Mouse (Mus musculus): ENCODE data around the gene Dcun1d4. TPM values are rescaled to one million over a fixed set of nuclear protein-coding genes. Genes with fewer than 3 reads are reported as not detected.

Dcun1d4 gene
- polyA plus RNA-seq (2014; fragmentation: Nextera tagmentation; extraction: Ambion mirVana), result 41.7 and 62.2 TPM in 2 replicates

- no peaks in the 10 kb centered on the region for H3K9me3 ChIP-seq (ENCODE audit: control insufficient read depth, low read length)
- H3K36me3 ChIP-seq (ENCODE audit: control insufficient read depth, insufficient read depth, low read length), result no peaks in the 10 kb centered on the region
- H3K4me3 ChIP-seq (replicated peaks; ENCODE audit: low read depth, low read length), result no peak within 1 kb of the TSS
- no peak within 1 kb of the TSS for H3K9ac ChIP-seq (replicated peaks; ENCODE audit: low read length)
- H3K27ac ChIP-seq (replicated peaks; ENCODE audit: low read depth, low read length), result no peak within 1 kb of the TSS
- H3K27me3 ChIP-seq (ENCODE audit: control insufficient read depth, insufficient read depth, low read length), result no peaks in the 10 kb centered on the region
- H3K4me2 ChIP-seq (ENCODE audit: low read length), result no peak within 1 kb of the TSS
- ATAC-seq (ENCODE audit: low FRiP score, low TSS enrichment) (no peak), DNase-seq (no peak)
- WGBS, result 88% methylated on average over 7 of the region's 7 CpGs
- no peaks in the 10 kb centered on the region for H3K4me1 ChIP-seq (ENCODE audit: control insufficient read depth, insufficient read depth, low read length)
Observed at GRCm38 (mm10) chr5:73480700-73481099, at the start of gene Dcun1d4. Gene Dcun1d4, plus strand, starts transcription at chr5:73481000.

- Histone ChIP-seq H3K4me3 (replicated peaks; ENCODE audit: low read depth, low read length) (no peak overlapping the region), H3K4me1 (ENCODE audit: control insufficient read depth, insufficient read depth, low read length) (no peaks in the 10 kb centered on the region), H3K9ac (replicated peaks; ENCODE audit: low read length) (no peak overlapping the region; the same call in 1 of the 2 replicates), H3K27me3 (ENCODE audit: control insufficient read depth, insufficient read depth, low read length) (no peaks in the 10 kb centered on the region), H3K36me3 (ENCODE audit: control insufficient read depth, insufficient read depth, low read length) (no peaks in the 10 kb centered on the region), H3K9me3 (ENCODE audit: control insufficient read depth, low read length) (no peaks in the 10 kb centered on the region), H3K27ac (replicated peaks; ENCODE audit: low read depth, low read length) (peak overlapping the region; percentile 58; the same call in 1 of the 2 replicates), H3K4me2 (ENCODE audit: low read length) (peak overlapping the region; percentile 26)
- DNase-seq (peak; percentile 93), ATAC-seq (ENCODE audit: low FRiP score, low TSS enrichment) (peak; percentile 80)
- WGBS, result 14% methylated on average over 14 of the region's 14 CpGs
Observed at GRCm38 (mm10) chr5:73431581-73431980, 49.2 kb upstream of the Dcun1d4 start.

GRCm38 (mm10) chr5:73432805-73433204 lies 48.0 kb upstream of the Dcun1d4 start:
- Histone ChIP-seq H3K9ac (replicated peaks; ENCODE audit: low read length) (no peak overlapping the region), H3K36me3 (ENCODE audit: control insufficient read depth, insufficient read depth, low read length) (no peaks in the 10 kb centered on the region), H3K4me2 (ENCODE audit: low read length) (no peak overlapping the region), H3K27ac (replicated peaks; ENCODE audit: low read depth, low read length) (no peak overlapping the region), H3K4me1 (ENCODE audit: control insufficient read depth, insufficient read depth, low read length) (no peaks in the 10 kb centered on the region), H3K9me3 (ENCODE audit: control insufficient read depth, low read length) (no peaks in the 10 kb centered on the region), H3K4me3 (replicated peaks; ENCODE audit: low read depth, low read length) (no peak overlapping the region), H3K27me3 (ENCODE audit: control insufficient read depth, insufficient read depth, low read length) (no peaks in the 10 kb centered on the region)
- 82% methylated on average over 6 of the region's 6 CpGs for WGBS
- ATAC-seq (ENCODE audit: low FRiP score, low TSS enrichment) (no peak), DNase-seq (no peak)

- Histone ChIP-seq H3K4me1 (ENCODE audit: control insufficient read depth, insufficient read depth, low read length) (no peaks in the 10 kb centered on the region), H3K4me2 (ENCODE audit: low read length) (no peak overlapping the region), H3K9me3 (ENCODE audit: control insufficient read depth, low read length) (no peaks in the 10 kb centered on the region), H3K36me3 (ENCODE audit: control insufficient read depth, insufficient read depth, low read length) (no peaks in the 10 kb centered on the region), H3K27me3 (ENCODE audit: control insufficient read depth, insufficient read depth, low read length) (no peaks in the 10 kb centered on the region), H3K9ac (replicated peaks; ENCODE audit: low read length) (no peak overlapping the region), H3K27ac (replicated peaks; ENCODE audit: low read depth, low read length) (no peak overlapping the region), H3K4me3 (replicated peaks; ENCODE audit: low read depth, low read length) (no peak overlapping the region)
- no peak for ATAC-seq (ENCODE audit: low FRiP score, low TSS enrichment)
- no peak for DNase-seq
- 80% methylated on average over 7 of the region's 7 CpGs for WGBS
Observed at GRCm38 (mm10) chr5:73434764-73435163, 46.0 kb upstream of the Dcun1d4 start.

GRCm38 (mm10) chr5:73442176-73442575 lies 38.6 kb upstream of the Dcun1d4 start:
- no peak overlapping the region for H3K4me2 ChIP-seq (ENCODE audit: low read length)
- H3K27me3 ChIP-seq (ENCODE audit: control insufficient read depth, insufficient read depth, low read length), result no peaks in the 10 kb centered on the region
- H3K9ac ChIP-seq (replicated peaks; ENCODE audit: low read length), result no peak overlapping the region
- no peaks in the 10 kb centered on the region for H3K4me1 ChIP-seq (ENCODE audit: control insufficient read depth, insufficient read depth, low read length)
- H3K9me3 ChIP-seq (ENCODE audit: control insufficient read depth, low read length), result no peaks in the 10 kb centered on the region
- H3K4me3 ChIP-seq (replicated peaks; ENCODE audit: low read depth, low read length), result no peak overlapping the region
- H3K27ac ChIP-seq (replicated peaks; ENCODE audit: low read depth, low read length), result no peak overlapping the region
- ATAC-seq (ENCODE audit: low FRiP score, low TSS enrichment) (no peak), DNase-seq (no peak)
- WGBS, result 85% methylated on average over 9 of the region's 9 CpGs
- H3K36me3 ChIP-seq (ENCODE audit: control insufficient read depth, insufficient read depth, low read length), result no peaks in the 10 kb centered on the region

GRCm38 (mm10) chr5:73450276-73450675 lies 30.5 kb upstream of the Dcun1d4 start:
- no peak for DNase-seq

GRCm38 (mm10) chr5:73454502-73455306 lies 26.1 kb upstream of the Dcun1d4 start:
- H3K9ac ChIP-seq (replicated peaks; ENCODE audit: low read length), result no peak overlapping the region
- H3K4me1 ChIP-seq (ENCODE audit: control insufficient read depth, insufficient read depth, low read length), result no peaks in the 10 kb centered on the region
- no peak overlapping the region for H3K27ac ChIP-seq (replicated peaks; ENCODE audit: low read depth, low read length)
- no peak for ATAC-seq (ENCODE audit: low FRiP score, low TSS enrichment)
- DNase-seq, result no peak
- 83% methylated on average over 2 of the region's 2 CpGs for WGBS
- no peaks in the 10 kb centered on the region for H3K27me3 ChIP-seq (ENCODE audit: control insufficient read depth, insufficient read depth, low read length)
- no peak overlapping the region for H3K4me2 ChIP-seq (ENCODE audit: low read length)
- no peaks in the 10 kb centered on the region for H3K36me3 ChIP-seq (ENCODE audit: control insufficient read depth, insufficient read depth, low read length)
- no peak overlapping the region for H3K4me3 ChIP-seq (replicated peaks; ENCODE audit: low read depth, low read length)
- H3K9me3 ChIP-seq (ENCODE audit: control insufficient read depth, low read length), result no peaks in the 10 kb centered on the region

More at GRCm38 (mm10) chr5:73450276-73450675, 30.5 kb upstream of the Dcun1d4 start:
- WGBS, result 82% methylated on average over 1 of the region's 1 CpGs
- no peaks in the 10 kb centered on the region for H3K4me1 ChIP-seq (ENCODE audit: control insufficient read depth, insufficient read depth, low read length)
- H3K4me2 ChIP-seq (ENCODE audit: low read length), result no peak overlapping the region
- no peaks in the 10 kb centered on the region for H3K36me3 ChIP-seq (ENCODE audit: control insufficient read depth, insufficient read depth, low read length)
- no peak overlapping the region for H3K27ac ChIP-seq (replicated peaks; ENCODE audit: low read depth, low read length)
- ATAC-seq (ENCODE audit: low FRiP score, low TSS enrichment), result no peak
- no peak overlapping the region for H3K4me3 ChIP-seq (replicated peaks; ENCODE audit: low read depth, low read length)
- no peak overlapping the region for H3K9ac ChIP-seq (replicated peaks; ENCODE audit: low read length)
- no peaks in the 10 kb centered on the region for H3K9me3 ChIP-seq (ENCODE audit: control insufficient read depth, low read length)
- H3K27me3 ChIP-seq (ENCODE audit: control insufficient read depth, insufficient read depth, low read length), result no peaks in the 10 kb centered on the region

GRCm38 (mm10) chr5:73455307-73455687 lies 25.5 kb upstream of the Dcun1d4 start:
- no peak for DNase-seq
- no peaks in the 10 kb centered on the region for H3K4me1 ChIP-seq (ENCODE audit: control insufficient read depth, insufficient read depth, low read length)
- ATAC-seq (ENCODE audit: low FRiP score, low TSS enrichment), result no peak
- H3K4me3 ChIP-seq (replicated peaks; ENCODE audit: low read depth, low read length), result no peak overlapping the region
- H3K27me3 ChIP-seq (ENCODE audit: control insufficient read depth, insufficient read depth, low read length), result no peaks in the 10 kb centered on the region
- no peak overlapping the region for H3K4me2 ChIP-seq (ENCODE audit: low read length)
- H3K36me3 ChIP-seq (ENCODE audit: control insufficient read depth, insufficient read depth, low read length), result no peaks in the 10 kb centered on the region
- H3K9me3 ChIP-seq (ENCODE audit: control insufficient read depth, low read length), result no peaks in the 10 kb centered on the region
- no peak overlapping the region for H3K27ac ChIP-seq (replicated peaks; ENCODE audit: low read depth, low read length)
- no peak overlapping the region for H3K9ac ChIP-seq (replicated peaks; ENCODE audit: low read length)
- WGBS, result 87% methylated on average over 5 of the region's 5 CpGs

Measured in midbrain, embryonic 14.5 days (tissue).